Comparison of ENCODE assay signal across 12 mouse cellular contexts in the genomic region with DNA sequence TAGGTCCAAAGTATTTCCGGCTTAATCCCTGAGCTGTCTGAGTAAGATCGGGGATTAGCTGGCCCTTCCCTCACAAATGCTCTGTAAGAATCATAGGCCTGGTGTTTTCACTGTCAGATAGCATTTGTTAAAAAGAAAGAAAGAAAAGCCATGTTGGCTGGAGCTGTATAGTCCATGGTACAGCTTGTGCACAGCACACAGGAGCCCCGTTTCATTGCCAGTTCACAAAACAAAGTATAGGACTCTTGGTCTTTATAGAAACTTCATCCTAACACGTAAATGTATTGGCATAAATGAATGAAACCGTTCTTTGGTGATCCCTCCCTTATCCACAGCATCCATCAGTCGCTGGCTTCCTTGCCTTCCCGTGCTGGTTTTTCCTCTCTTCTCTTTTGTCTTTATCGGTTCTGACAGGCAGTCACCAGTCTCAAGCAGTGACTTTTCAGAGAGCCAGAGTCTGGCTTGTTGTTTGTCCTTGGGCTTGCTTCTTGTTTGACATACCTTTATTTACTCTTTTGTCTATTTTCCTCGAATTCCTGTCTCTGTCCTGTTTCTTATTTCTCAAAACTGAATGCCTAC.
A peak's percentile ranks its signal among the peaks of the same experiment; 100 is the strongest.
DNase-seq lines count a peak whose midpoint lies in the region; ATAC-seq lines count a peak whose summit lies in the region.
"Had no signal": no experiment of that assay in that cellular context is flagged by ENCODE, and none has a peak within 500 bp of the region (broad histone marks: within the 10 kb centered on the region; RNA-seq: fewer than 3 reads in every experiment).

No protein-coding gene starts in this region.

- H3K36me3 ChIP-seq in hindbrain, embryonic 16.5 days (ENCODE audit: control insufficient read depth, insufficient read depth, low read length) = no peaks in the 10 kb centered on the region
- no peaks in the 10 kb centered on the region for H3K36me3 ChIP-seq in hindbrain, embryonic 10.5 days
- no peaks in the 10 kb centered on the region for H3K36me3 ChIP-seq in forebrain, embryonic 15.5 days
- no peaks in the 10 kb centered on the region for H3K36me3 ChIP-seq in midbrain, embryonic 15.5 days (replicated peaks)

- DNase-seq in cerebellum, postnatal 10 days = peak; percentile 24 to 28
- no peak for DNase-seq in cerebellum, postnatal 4 days (ENCODE audit: low spot score in 2 of 2)
- no peak for DNase-seq in hindbrain, embryonic 10.5 days (ENCODE audit: low spot score)
- no peak for DNase-seq in left cerebral cortex, postnatal 4 days
- DNase-seq: heart, postnatal 4 days; kidney, adult 2 months; lung, postnatal 10 days; thymus, adult 18-20 months had no signal

- H3K9ac ChIP-seq in hindbrain, embryonic 16.5 days (ENCODE audit: low read depth, low read length) = no peak overlapping the region
- H3K9ac ChIP-seq in forebrain, embryonic 15.5 days (replicated peaks) = no peak overlapping the region
- no peak overlapping the region for H3K9ac ChIP-seq in midbrain, embryonic 15.5 days

- no peak overlapping the region for H3K4me2 ChIP-seq in hindbrain, embryonic 16.5 days (ENCODE audit: low read length)
- no peak overlapping the region for H3K4me2 ChIP-seq in forebrain, embryonic 15.5 days (replicated peaks)
- H3K4me2 ChIP-seq in midbrain, embryonic 15.5 days = no peak overlapping the region

- H3K9me3 ChIP-seq in hindbrain, embryonic 16.5 days (ENCODE audit: control insufficient read depth, low read length) = no peaks in the 10 kb centered on the region
- no peaks in the 10 kb centered on the region for H3K9me3 ChIP-seq in hindbrain, embryonic 10.5 days
- H3K9me3 ChIP-seq in forebrain, embryonic 15.5 days = no peaks in the 10 kb centered on the region
- no peaks in the 10 kb centered on the region for H3K9me3 ChIP-seq in midbrain, embryonic 15.5 days

- H3K4me3 ChIP-seq in hindbrain, embryonic 16.5 days (ENCODE audit: low read length) = no peak overlapping the region
- no peak overlapping the region for H3K4me3 ChIP-seq in hindbrain, embryonic 10.5 days
- H3K4me3 ChIP-seq in forebrain, embryonic 15.5 days = no peak overlapping the region
- H3K4me3 ChIP-seq in midbrain, embryonic 15.5 days = no peak overlapping the region

- intact Hi-C loops in left cerebral cortex, postnatal 4 days (cut with DNase I) = no loop called here

- H3K27me3 ChIP-seq in hindbrain, embryonic 16.5 days (replicated peaks; ENCODE audit: control insufficient read depth, insufficient read depth, low read length) = no peaks in the 10 kb centered on the region
- no peaks in the 10 kb centered on the region for H3K27me3 ChIP-seq in hindbrain, embryonic 10.5 days (ENCODE audit: insufficient read depth, poor library complexity, severe bottlenecking)
- H3K27me3 ChIP-seq in forebrain, embryonic 15.5 days = no peaks in the 10 kb centered on the region
- no peaks in the 10 kb centered on the region for H3K27me3 ChIP-seq in midbrain, embryonic 15.5 days (replicated peaks)

- ATAC-seq in hindbrain, embryonic 16.5 days = 0 out of 2 replicates have a peak, but pooled peaks have one; percentile 40
- ATAC-seq in forebrain, embryonic 15.5 days (replicated peaks) = no peak
- no peak for ATAC-seq in midbrain, embryonic 15.5 days (replicated peaks)
- ATAC-seq in granulocyte monocyte progenitor cell, adult 5-6 weeks (replicated peaks; ENCODE audit: poor library complexity, severe bottlenecking) = no peak

- H3K27ac ChIP-seq in hindbrain, embryonic 16.5 days (ENCODE audit: low read depth, low read length) = no peak overlapping the region
- no peak overlapping the region for H3K27ac ChIP-seq in hindbrain, embryonic 10.5 days
- peak overlapping the region; percentile 74 for H3K27ac ChIP-seq in forebrain, embryonic 15.5 days (replicated peaks)
- 0 out of 2 replicates have a peak overlapping the region, but pooled peaks have one; percentile 39 for H3K27ac ChIP-seq in midbrain, embryonic 15.5 days

- 55% methylated on average over 9 of the region's 9 CpGs for WGBS in hindbrain, embryonic 16.5 days
- WGBS in hindbrain, embryonic 10.5 days = 75% methylated on average over 9 of the region's 9 CpGs
- WGBS in forebrain, embryonic 15.5 days = 40% methylated on average over 9 of the region's 9 CpGs
- WGBS in midbrain, embryonic 15.5 days = 35% methylated on average over 9 of the region's 9 CpGs

- H3K4me1 ChIP-seq in hindbrain, embryonic 16.5 days (ENCODE audit: control insufficient read depth, insufficient read depth, low read depth, low read length) = 0 out of 2 replicates have a peak, but pooled peaks cover 5% of the 10 kb centered on the region
- H3K4me1 ChIP-seq in hindbrain, embryonic 10.5 days (replicated peaks) = peaks cover 15% of the 10 kb centered on the region
- peaks cover 23% of the 10 kb centered on the region for H3K4me1 ChIP-seq in forebrain, embryonic 15.5 days
- peaks cover 10% of the 10 kb centered on the region for H3K4me1 ChIP-seq in midbrain, embryonic 15.5 days

Comparison
In these comparisons a context has a peak if more than half of its experiments do, and no peak if none do; other contexts are left out.
1. DNase-seq: peak in cerebellum, postnatal 10 days (2 of 2); none in cerebellum, postnatal 4 days (0 of 2), hindbrain, embryonic 10.5 days (single experiment) and left cerebral cortex, postnatal 4 days (single experiment).
2. H3K27ac ChIP-seq: peak in forebrain, embryonic 15.5 days (single experiment) and midbrain, embryonic 15.5 days (single experiment); none in hindbrain, embryonic 16.5 days (single experiment) and hindbrain, embryonic 10.5 days (single experiment).